Mouse (Mus musculus) testis, adult 2 months (tissue): ENCODE measurements at regions not wholly inside any gene's neighbourhood (a gene's known extent, or its start where the extent isn't known, plus 50 kb on each side); places are given as distances from the start of the nearest gene placed in this dataset.

Experiments used
- CTCF ChIP-seq: fragments of 200-500 bp; IDR thresholded peaks from 2 replicates; pipeline ENCODE4 v1.5.1; 2012; ENCODE audit warnings: low read depth, mild to moderate bottlenecking, inconsistent platforms, low read length, moderate library complexity; ENCODE audit not compliant: control insufficient read depth, insufficient read depth, insufficient replicate concordance
- POLR2A ChIP-seq: fragments of 200-500 bp; IDR thresholded peaks from 2 replicates; pipeline ENCODE4 v1.6.1; 2012; ENCODE audit warnings: low read depth, mild to moderate bottlenecking, inconsistent platforms, low read length, moderate library complexity; ENCODE audit not compliant: control insufficient read depth

DNA sequence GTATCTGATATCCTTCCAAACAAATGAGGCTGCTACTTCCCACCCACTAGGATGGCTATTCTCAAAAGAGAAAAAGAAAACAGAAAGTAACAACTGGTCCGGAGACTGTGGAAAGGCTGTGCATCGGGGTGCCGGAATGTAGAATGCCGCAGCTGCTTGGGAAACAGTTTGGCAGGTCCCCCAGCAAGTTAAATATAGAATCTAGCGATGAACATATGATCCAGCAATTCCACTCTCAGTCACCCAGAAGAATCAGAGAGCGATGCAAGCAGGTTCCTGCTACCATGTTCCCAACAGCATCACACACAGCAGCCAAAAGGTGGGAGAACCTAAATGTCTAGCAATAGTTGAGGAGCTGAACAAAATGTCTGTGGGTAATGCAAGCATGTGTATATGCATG is 528.3 kb upstream of the Gm19410 start:
- TF ChIP-seq CTCF (no peak), POLR2A (no peak)
